Mouse (Mus musculus): Measurements from ENCODE around the gene Selenom.

The Selenom gene

DNA sequence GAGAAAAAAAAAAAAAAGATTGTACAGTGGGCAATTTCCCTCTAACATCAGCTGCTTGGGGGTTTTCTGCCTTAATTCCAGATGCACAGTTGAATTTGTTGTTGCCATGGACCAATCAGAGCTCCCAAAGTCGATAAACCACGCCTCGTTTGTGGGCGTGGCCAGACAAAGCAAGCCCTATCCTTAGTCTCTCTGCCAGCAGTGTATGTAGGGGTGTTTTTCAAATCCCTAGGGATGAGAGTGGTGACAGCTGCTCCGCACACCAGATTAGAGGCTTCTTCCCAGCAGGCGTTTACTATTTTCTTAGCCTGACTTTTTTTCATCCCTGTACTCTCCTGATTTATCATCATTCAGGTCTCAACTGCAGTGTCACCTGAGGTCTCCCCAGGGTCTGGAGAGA lies 33.5 kb downstream of the Selenom start:
- DNase-seq (ENCODE audit: inconsistent ontology term): no peak

GRCm38 (mm10) chr11:3548564-3549295 lies 34.2 kb downstream of the Selenom start:
- DNase-seq (ENCODE audit: inconsistent ontology term): no peak

GRCm38 (mm10) chr11:3549791-3550190 lies 35.3 kb downstream of the Selenom start:
- no peak for DNase-seq (ENCODE audit: inconsistent ontology term)

- DNase-seq (ENCODE audit: inconsistent ontology term): no peak
Measured at GRCm38 (mm10) chr11:3554976-3555375, 40.5 kb downstream of the Selenom start.

GRCm38 (mm10) chr11:3557852-3558251 lies 43.4 kb downstream of the Selenom start:
- no peak for DNase-seq (ENCODE audit: inconsistent ontology term)

GRCm38 (mm10) chr11:3560202-3560601 lies 45.7 kb downstream of the Selenom start:
- no peak for DNase-seq (ENCODE audit: inconsistent ontology term)

GRCm38 (mm10) chr11:3563853-3564252 lies 49.4 kb downstream of the Selenom start:
- no peak for DNase-seq (ENCODE audit: inconsistent ontology term)

GRCm38 (mm10) chr11:3564451-3564850 lies 50.0 kb downstream of the Selenom start:
- DNase-seq (ENCODE audit: inconsistent ontology term): no peak

DNA sequence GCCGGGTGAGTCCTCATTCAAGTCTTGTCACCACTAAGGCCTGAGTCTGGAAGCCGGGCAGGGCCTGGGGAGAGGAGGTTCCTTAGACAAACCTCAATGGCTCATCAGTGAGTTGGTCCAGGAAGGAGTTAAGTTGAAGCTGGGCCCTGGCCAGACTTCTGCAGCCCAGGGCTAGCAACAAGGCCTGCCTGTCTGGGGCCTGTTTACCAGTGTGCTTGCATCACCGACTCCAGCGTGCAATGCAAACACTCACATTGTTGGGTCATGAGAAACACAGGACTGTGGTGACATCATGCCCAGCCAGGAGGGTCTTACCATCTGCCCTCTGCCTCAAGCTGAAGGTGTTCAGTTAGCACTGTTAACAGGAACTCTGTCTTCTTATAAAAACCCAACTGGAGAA lies 51.5 kb downstream of the Selenom start:
- DNase-seq (ENCODE audit: inconsistent ontology term): peak; percentile 16

All from Muller cell, postnatal 12 days (primary cell).